ENCODE assay signal across 8 mouse cellular contexts in genomic region chr10:76725682-76726285, GRCm38 (mm10). TPM values are rescaled to one million over a fixed set of nuclear protein-coding genes. Genes with fewer than 3 reads are reported as not detected.
DNase-seq lines count a peak whose midpoint lies in the region; ATAC-seq and TF ChIP-seq lines count a peak whose summit lies in the region.

TSS of gene Col6a1 (minus strand) at chr10:76726168.

- no peaks in the 10 kb centered on the region for H3K79me2 ChIP-seq in liver, adult 2 months (ENCODE audit: control insufficient read depth, insufficient read depth, low read length)

- no peaks in the 10 kb centered on the region for H3K9me3 ChIP-seq in forebrain, embryonic 10.5 days
- no peaks in the 10 kb centered on the region for H3K9me3 ChIP-seq in forebrain, embryonic 15.5 days
- no peaks in the 10 kb centered on the region for H3K9me3 ChIP-seq in hindbrain, postnatal 0 days (ENCODE audit: low read length)
- H3K9me3 ChIP-seq in neural tube, embryonic 14.5 days (ENCODE audit: control insufficient read depth, low read length): no peaks in the 10 kb centered on the region

- no peaks in the 10 kb centered on the region for H3K36me3 ChIP-seq in forebrain, embryonic 10.5 days (replicated peaks)
- no peaks in the 10 kb centered on the region for H3K36me3 ChIP-seq in forebrain, embryonic 15.5 days
- H3K36me3 ChIP-seq in hindbrain, postnatal 0 days (ENCODE audit: insufficient read depth, low read length): no peaks in the 10 kb centered on the region
- H3K36me3 ChIP-seq in liver, adult 2 months (ENCODE audit: control insufficient read depth, insufficient read depth, low read length): no peaks in the 10 kb centered on the region
- no peaks in the 10 kb centered on the region for H3K36me3 ChIP-seq in neural tube, embryonic 14.5 days (ENCODE audit: control insufficient read depth, insufficient read depth, low read length)

- TF ChIP-seq CTCF in hindbrain, postnatal 0 days (IDR thresholded peaks at IDR 0.05; ENCODE audit: low read depth): no peak
- TF ChIP-seq CTCF in liver, adult 2 months (IDR thresholded peaks at IDR 0.05; ENCODE audit: low read depth, low read length): no peak

- H3K4me3 ChIP-seq in forebrain, embryonic 10.5 days: no peak within 1 kb of the TSS
- H3K4me3 ChIP-seq in forebrain, embryonic 15.5 days: no peak within 1 kb of the TSS
- no peak within 1 kb of the TSS for H3K4me3 ChIP-seq in hindbrain, postnatal 0 days (ENCODE audit: low read length)
- H3K4me3 ChIP-seq in liver, adult 2 months (ENCODE audit: insufficient read depth, low read depth, low read length): peak within 1 kb of the TSS; percentile 69
- H3K4me3 ChIP-seq in neural tube, embryonic 14.5 days (ENCODE audit: low read depth, low read length): no peak within 1 kb of the TSS

- ATAC-seq in forebrain, embryonic 15.5 days (replicated peaks): no peak
- ATAC-seq in hindbrain, postnatal 0 days: no peak
- ATAC-seq in neural tube, embryonic 14.5 days (ENCODE audit: low read depth): no peak; the same call in 1 of the 2 replicates

- peaks cover 20% of the 10 kb centered on the region for H3K4me1 ChIP-seq in forebrain, embryonic 10.5 days
- H3K4me1 ChIP-seq in forebrain, embryonic 15.5 days: peaks cover 5% of the 10 kb centered on the region; the same call in 1 of the 2 replicates
- H3K4me1 ChIP-seq in hindbrain, postnatal 0 days (ENCODE audit: insufficient read depth, low read length): no peaks in the 10 kb centered on the region; the same call in 1 of the 2 replicates
- no peaks in the 10 kb centered on the region for H3K4me1 ChIP-seq in liver, adult 2 months (ENCODE audit: control insufficient read depth, insufficient read depth, low read length)
- H3K4me1 ChIP-seq in neural tube, embryonic 14.5 days (ENCODE audit: control insufficient read depth, insufficient read depth, low read length): no peaks in the 10 kb centered on the region

- intact Hi-C loops in gastrocnemius, postnatal 14 days (cut with DNase I; ENCODE audit: low total_unique reads): loop anchor here (2.0 kb wide), 1 partner anchor 103 kb away; the partner anchor contains the start of gene Col6a2

- H3K9ac ChIP-seq in forebrain, embryonic 15.5 days (replicated peaks): no peak within 1 kb of the TSS
- H3K9ac ChIP-seq in hindbrain, postnatal 0 days (replicated peaks; ENCODE audit: low read length): no peak within 1 kb of the TSS
- peak within 1 kb of the TSS; percentile 63 for H3K9ac ChIP-seq in liver, adult 2 months (ENCODE audit: low read depth, low read length)
- H3K9ac ChIP-seq in neural tube, embryonic 14.5 days (replicated peaks; ENCODE audit: low read depth, low read length): no peak within 1 kb of the TSS

- WGBS in forebrain, embryonic 10.5 days: 30% methylated on average over 9 of the region's 9 CpGs
- WGBS in forebrain, embryonic 15.5 days: 33% methylated on average over 9 of the region's 9 CpGs
- 33% methylated on average over 9 of the region's 9 CpGs for WGBS in hindbrain, postnatal 0 days
- 39% methylated on average over 9 of the region's 9 CpGs for whole genome bisulfite sequencing in liver, adult 2 months
- 37% methylated on average over 9 of the region's 9 CpGs for WGBS in neural tube, embryonic 14.5 days

- no peak for TF ChIP-seq POLR2A in liver, adult 2 months (IDR thresholded peaks at IDR 0.05; ENCODE audit: extremely low read depth, insufficient read depth, low read length)

- peaks cover 6% of the 10 kb centered on the region; the same call in 1 of the 2 replicates for H3K27me3 ChIP-seq in forebrain, embryonic 10.5 days (ENCODE audit: poor library complexity, severe bottlenecking)
- no peaks in the 10 kb centered on the region for H3K27me3 ChIP-seq in forebrain, embryonic 15.5 days
- H3K27me3 ChIP-seq in hindbrain, postnatal 0 days (ENCODE audit: insufficient read depth, low read length): no peaks in the 10 kb centered on the region
- H3K27me3 ChIP-seq in liver, adult 2 months (ENCODE audit: control insufficient read depth, insufficient read depth, low read length): no peaks in the 10 kb centered on the region
- no peaks in the 10 kb centered on the region for H3K27me3 ChIP-seq in neural tube, embryonic 14.5 days (ENCODE audit: control insufficient read depth, insufficient read depth, low read length)

- no peak within 1 kb of the TSS for H3K4me2 ChIP-seq in forebrain, embryonic 15.5 days (replicated peaks)
- H3K4me2 ChIP-seq in hindbrain, postnatal 0 days (ENCODE audit: low read depth, low read length): peak within 1 kb of the TSS; percentile 4; the same call in 1 of the 2 replicates
- 0 out of 2 replicates have a peak within 1 kb of the TSS, but pooled peaks have one; percentile 4 for H3K4me2 ChIP-seq in neural tube, embryonic 14.5 days (ENCODE audit: low read depth, low read length)

- H3K27ac ChIP-seq in forebrain, embryonic 10.5 days: 0 out of 2 replicates have a peak within 1 kb of the TSS, but pooled peaks have one; percentile 35
- no peak within 1 kb of the TSS for H3K27ac ChIP-seq in forebrain, embryonic 15.5 days (replicated peaks)
- no peak within 1 kb of the TSS for H3K27ac ChIP-seq in hindbrain, postnatal 0 days
- H3K27ac ChIP-seq in liver, adult 2 months (replicated peaks; ENCODE audit: insufficient read depth, low read depth, low read length): no peak within 1 kb of the TSS
- H3K27ac ChIP-seq in neural tube, embryonic 14.5 days (ENCODE audit: low read depth, low read length): no peak within 1 kb of the TSS

- no peak for DNase-seq in forebrain, embryonic 10.5 days (ENCODE audit: extremely low spot score, low spot score)
- DNase-seq in adrenal gland, postnatal 10 days: peak; percentile 62
- peak; percentile 58 for DNase-seq in gastrocnemius, postnatal 14 days
- peak; percentile 8 for DNase-seq in hindbrain, postnatal 0 days (ENCODE audit: low spot score)
- DNase-seq in liver, adult 2 months (ENCODE audit: extremely low read depth, low read depth, low spot score): no peak
- DNase-seq in thymus, postnatal 10 days (ENCODE audit: low spot score in 2 of 2): no peak

RNA-seq across cellular contexts. Expression of gene Col6a1, which starts in this region (rescaled TPM):
- polyA plus RNA-seq in forebrain, embryonic 10.5 days (2016; fragmentation: Nextera tagmentation; extraction: Ambion mirVana): 3.2 TPM in 2 replicates
- 8.1 and 8.3 TPM in 2 replicates for polyA plus RNA-seq in forebrain, embryonic 15.5 days (2015; fragmentation: Nextera tagmentation; extraction: Ambion mirVana)
- 100 to 1,000 TPM; 228 to 231 TPM for total RNA-seq in adrenal gland, postnatal 10 days (2021)
- 100 to 1,000 TPM; 223 to 260 TPM for total RNA-seq in gastrocnemius, postnatal 14 days (2021)
- total RNA-seq in hindbrain, postnatal 0 days (2014; rRNA removed): 33.5 and 39.0 TPM in 2 replicates
- polyA plus RNA-seq in hindbrain, postnatal 0 days (2015; fragmentation: Nextera tagmentation; extraction: Ambion mirVana): 23.2 and 27.0 TPM in 2 replicates
- 4.2 and 6.2 TPM in 2 replicates for total RNA-seq in liver, adult 2 months (2014; rRNA removed)
- polyA plus RNA-seq in liver, adult 2 months (2012; rRNA removed): 4.6 and 6.2 TPM in 2 replicates
- 2.6 and 29.6 TPM in 2 replicates for polyA plus RNA-seq in neural tube, embryonic 14.5 days (2014; fragmentation: Nextera tagmentation; extraction: Ambion mirVana)

Comparison
In these comparisons a context has a peak if more than half of its experiments do, and no peak if none do; other contexts are left out.
1. DNase-seq: peak in adrenal gland, postnatal 10 days (single experiment), gastrocnemius, postnatal 14 days (single experiment) and hindbrain, postnatal 0 days (single experiment); none in forebrain, embryonic 10.5 days (single experiment), liver, adult 2 months (single experiment) and thymus, postnatal 10 days (0 of 2).